Mouse (Mus musculus): Measurements from ENCODE around the gene Ampd3. TPM values are rescaled to one million over a fixed set of nuclear protein-coding genes. Genes with fewer than 3 reads are reported as not detected.

Gene Ampd3
- polyA plus RNA-seq, 1 experiment from 2014 or later = 33.7 TPM

DNA sequence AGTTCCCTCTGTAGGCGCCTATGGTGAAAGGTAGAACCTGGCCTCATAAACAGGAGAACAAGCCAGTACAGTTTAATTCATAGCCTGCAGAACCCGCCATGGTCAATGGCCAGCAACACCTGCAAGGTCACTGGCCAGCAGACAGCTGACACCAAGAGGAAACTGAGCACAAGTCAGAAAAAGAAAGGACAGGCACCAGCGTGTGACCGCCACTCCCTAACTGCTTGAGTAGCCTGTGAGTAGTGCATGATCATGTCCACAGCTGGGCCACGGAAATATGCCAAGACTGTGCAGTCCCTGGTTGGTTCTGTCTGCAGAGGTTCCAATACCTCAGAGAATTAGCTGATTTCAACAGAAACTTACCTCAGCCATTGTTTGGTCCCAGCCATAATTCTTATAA, 26.0 kb upstream of the Ampd3 start:
- Histone ChIP-seq H3K4me1 (peaks cover 3% of the 10 kb centered on the region; the same call in 1 of the 2 replicates), H3K9me3 (replicated peaks) (no peaks in the 10 kb centered on the region), H3K27ac (no peak overlapping the region), H3K27me3 (replicated peaks) (peaks cover 18% of the 10 kb centered on the region; the same call in 1 of the 2 replicates), H3K36me3 (no peaks in the 10 kb centered on the region), H3K4me3 (no peak overlapping the region), H3K4me2 (no peak overlapping the region), H3K9ac (no peak overlapping the region)
- 70% methylated on average over 5 of the region's 5 CpGs for WGBS (ENCODE audit: insufficient replicate concordance)
- ATAC-seq = no peak

GRCm38 (mm10) chr7:110746087-110746562, 21.9 kb upstream of the Ampd3 start:
- no peak for ATAC-seq
- whole genome bisulfite sequencing (ENCODE audit: insufficient replicate concordance) = 65% methylated on average over 5 of the region's 5 CpGs

GRCm38 (mm10) chr7:110746809-110747208, 21.2 kb upstream of the Ampd3 start:
- WGBS (ENCODE audit: insufficient replicate concordance) = 43% methylated on average over 2 of the region's 2 CpGs
- ATAC-seq = no peak
- H3K4me3 ChIP-seq = no peak overlapping the region

More at GRCm38 (mm10) chr7:110746087-110746562, 21.9 kb upstream of the Ampd3 start:
- Histone ChIP-seq H3K27me3 (replicated peaks) (peaks cover 16% of the 10 kb centered on the region; the same call in 1 of the 2 replicates), H3K4me1 (peaks cover 3% of the 10 kb centered on the region; the same call in 1 of the 2 replicates), H3K9ac (no peak overlapping the region), H3K27ac (no peak overlapping the region), H3K4me2 (no peak overlapping the region), H3K9me3 (replicated peaks) (no peaks in the 10 kb centered on the region), H3K4me3 (no peak overlapping the region), H3K36me3 (no peaks in the 10 kb centered on the region)

DNA sequence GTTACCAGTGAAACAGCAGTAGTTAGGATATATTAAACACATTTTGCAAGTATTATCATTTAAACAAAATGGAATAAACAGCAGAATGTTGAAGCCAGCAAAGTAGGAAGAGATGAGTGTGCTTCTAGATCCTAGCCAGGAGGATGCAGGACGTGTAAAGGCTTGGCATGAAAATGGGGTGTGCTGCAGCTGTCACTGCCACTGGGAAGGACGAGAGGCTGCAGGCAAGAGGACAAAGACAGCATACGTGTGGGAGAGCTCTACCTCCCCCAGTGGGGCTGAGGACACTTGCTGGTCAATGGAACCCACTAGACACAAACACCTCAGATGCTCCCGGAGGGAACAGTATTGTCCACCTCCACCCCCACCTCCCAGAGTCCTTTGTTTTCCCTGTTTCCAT, 17.2 kb upstream of the Ampd3 start:
- no peak for ATAC-seq
- Histone ChIP-seq H3K27me3 (replicated peaks) (0 out of 2 replicates have a peak, but pooled peaks cover 3% of the 10 kb centered on the region), H3K9ac (no peak overlapping the region), H3K36me3 (no peaks in the 10 kb centered on the region), H3K4me2 (no peak overlapping the region), H3K27ac (no peak overlapping the region), H3K4me1 (peaks cover 7% of the 10 kb centered on the region; the same call in 1 of the 2 replicates), H3K4me3 (no peak overlapping the region), H3K9me3 (replicated peaks) (no peaks in the 10 kb centered on the region)
- 49% methylated on average over 4 of the region's 4 CpGs for WGBS (ENCODE audit: insufficient replicate concordance)

More at GRCm38 (mm10) chr7:110746809-110747208, 21.2 kb upstream of the Ampd3 start:
- Histone ChIP-seq H3K4me2 (no peak overlapping the region), H3K9me3 (replicated peaks) (no peaks in the 10 kb centered on the region), H3K27me3 (replicated peaks) (peaks cover 11% of the 10 kb centered on the region; the same call in 1 of the 2 replicates), H3K9ac (no peak overlapping the region), H3K36me3 (no peaks in the 10 kb centered on the region), H3K4me1 (peaks cover 3% of the 10 kb centered on the region; the same call in 1 of the 2 replicates), H3K27ac (no peak overlapping the region)

- Histone ChIP-seq H3K27ac (no peak overlapping the region), H3K36me3 (no peaks in the 10 kb centered on the region), H3K4me1 (peaks cover 7% of the 10 kb centered on the region; the same call in 1 of the 2 replicates), H3K4me2 (no peak overlapping the region), H3K9ac (no peak overlapping the region), H3K4me3 (no peak overlapping the region), H3K9me3 (replicated peaks) (no peaks in the 10 kb centered on the region), H3K27me3 (replicated peaks) (0 out of 2 replicates have a peak, but pooled peaks cover 6% of the 10 kb centered on the region)
- ATAC-seq = no peak
- WGBS (ENCODE audit: insufficient replicate concordance) = no CpG with 5 or more reads among the region's 1 CpGs
These were observed 16.4 kb upstream of the Ampd3 start for GRCm38 (mm10) chr7:110751634-110752033.

DNA sequence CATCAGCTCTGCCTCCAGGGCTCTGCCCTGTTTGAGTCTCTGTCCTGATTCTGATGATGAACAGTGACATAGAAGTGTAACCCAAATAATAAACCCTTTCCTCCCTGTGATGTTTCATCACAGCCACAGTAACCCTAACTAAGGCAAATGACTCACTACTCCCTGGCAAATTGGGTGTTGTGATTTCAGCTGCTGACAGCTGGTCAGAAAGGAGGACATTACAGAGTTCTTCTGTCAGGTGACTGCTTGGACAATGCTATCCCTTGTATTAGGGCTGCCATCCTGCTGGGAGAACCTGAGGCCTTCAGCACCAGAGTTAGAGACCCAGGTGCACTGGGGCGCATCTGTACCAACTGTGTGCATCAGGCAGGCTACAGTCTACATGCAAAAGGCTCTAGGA, 14.7 kb upstream of the Ampd3 start:
- no peaks in the 10 kb centered on the region for H3K9me3 ChIP-seq (replicated peaks)
- no peaks in the 10 kb centered on the region for H3K36me3 ChIP-seq
- H3K27ac ChIP-seq = no peak overlapping the region
- no peak overlapping the region for H3K4me2 ChIP-seq
- no peak overlapping the region for H3K9ac ChIP-seq
- no peak for ATAC-seq
- H3K4me3 ChIP-seq = no peak overlapping the region
- 77% methylated on average over 1 of the region's 1 CpGs for WGBS (ENCODE audit: insufficient replicate concordance)
- H3K4me1 ChIP-seq = 0 out of 2 replicates have a peak, but pooled peaks cover 3% of the 10 kb centered on the region
- H3K27me3 ChIP-seq (replicated peaks) = 0 out of 2 replicates have a peak, but pooled peaks cover 6% of the 10 kb centered on the region

DNA sequence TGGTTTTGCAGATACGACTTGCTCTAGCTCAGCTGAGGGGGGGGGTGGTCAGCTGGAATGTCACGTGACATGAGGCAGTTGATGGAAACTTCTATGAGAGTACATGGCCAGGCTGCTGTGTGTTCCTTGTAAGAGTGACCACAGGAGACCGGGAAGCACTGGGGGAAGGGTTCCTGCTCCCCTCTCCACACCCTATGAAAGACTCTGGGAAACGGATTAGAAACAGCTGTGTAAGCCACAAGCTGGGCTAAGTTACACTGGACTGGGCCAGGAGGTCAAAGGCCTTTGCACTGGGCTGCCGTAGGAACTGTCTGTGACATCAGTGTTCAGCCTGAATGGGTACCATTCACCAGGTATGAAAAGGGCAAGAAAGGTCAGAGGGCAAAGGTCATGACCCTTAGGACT, 14.1 kb upstream of the Ampd3 start:
- Histone ChIP-seq H3K9ac (no peak overlapping the region), H3K4me1 (0 out of 2 replicates have a peak, but pooled peaks cover 3% of the 10 kb centered on the region)

DNA sequence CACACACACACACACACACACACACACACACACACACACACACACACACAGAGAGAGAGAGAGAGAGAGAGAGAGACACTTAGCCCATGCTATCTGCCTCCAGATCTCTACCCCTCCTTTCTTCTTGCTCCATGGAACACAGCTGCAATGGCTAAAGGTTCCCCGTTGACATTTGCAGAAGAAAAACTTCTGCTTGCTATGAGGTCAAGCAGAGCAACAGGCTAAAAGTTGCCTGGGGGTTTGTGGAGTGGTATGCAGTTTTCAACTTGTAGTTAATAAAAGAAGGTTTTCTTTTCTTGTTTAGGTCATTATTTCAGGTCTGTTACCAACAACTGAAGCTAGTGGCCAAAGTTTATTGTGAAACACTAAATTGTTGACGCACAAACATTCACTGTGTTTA, 11.6 kb upstream of the Ampd3 start:
- H3K36me3 ChIP-seq = no peaks in the 10 kb centered on the region
- no peak overlapping the region for H3K4me3 ChIP-seq
- 0 out of 2 replicates have a peak, but pooled peaks cover 6% of the 10 kb centered on the region for H3K27me3 ChIP-seq (replicated peaks)
- 45% methylated on average over 2 of the region's 2 CpGs for WGBS (ENCODE audit: insufficient replicate concordance)
- H3K9me3 ChIP-seq (replicated peaks) = no peaks in the 10 kb centered on the region
- no peak overlapping the region for H3K9ac ChIP-seq
- 0 out of 2 replicates have a peak, but pooled peaks cover 3% of the 10 kb centered on the region for H3K4me1 ChIP-seq
- ATAC-seq = no peak
- no peak overlapping the region for H3K4me2 ChIP-seq
- no peak overlapping the region for H3K27ac ChIP-seq

More for the DNA sequence above, 14.1 kb upstream of the Ampd3 start:
- 54% methylated on average over 5 of the region's 5 CpGs for WGBS (ENCODE audit: insufficient replicate concordance)
- H3K27ac ChIP-seq = no peak overlapping the region
- H3K27me3 ChIP-seq (replicated peaks) = 0 out of 2 replicates have a peak, but pooled peaks cover 6% of the 10 kb centered on the region
- no peak for ATAC-seq
- H3K36me3 ChIP-seq = no peaks in the 10 kb centered on the region
- H3K4me3 ChIP-seq = no peak overlapping the region
- H3K9me3 ChIP-seq (replicated peaks) = no peaks in the 10 kb centered on the region
- H3K4me2 ChIP-seq = no peak overlapping the region

- Histone ChIP-seq H3K27ac (no peak overlapping the region), H3K4me3 (no peak overlapping the region), H3K4me2 (no peak overlapping the region), H3K36me3 (no peaks in the 10 kb centered on the region), H3K4me1 (peaks cover under 1% of the 10 kb centered on the region), H3K9ac (no peak overlapping the region), H3K27me3 (replicated peaks) (peaks cover 23% of the 10 kb centered on the region), H3K9me3 (replicated peaks) (no peaks in the 10 kb centered on the region)
- no peak for ATAC-seq
- WGBS (ENCODE audit: insufficient replicate concordance) = 71% methylated on average over 5 of the region's 5 CpGs
These were observed 5.3 kb upstream of the Ampd3 start for GRCm38 (mm10) chr7:110762605-110763180.

- Histone ChIP-seq H3K9me3 (replicated peaks) (no peaks in the 10 kb centered on the region), H3K4me1 (peaks cover 58% of the 10 kb centered on the region), H3K27ac (peak overlapping the region; percentile 49), H3K4me3 (peak overlapping the region; percentile 67), H3K36me3 (no peaks in the 10 kb centered on the region), H3K9ac (peak overlapping the region; percentile 81), H3K27me3 (replicated peaks) (peaks cover 31% of the 10 kb centered on the region), H3K4me2 (peak overlapping the region; percentile 97)
- WGBS (ENCODE audit: insufficient replicate concordance) = 4% methylated on average over 61 of the region's 61 CpGs
- ATAC-seq = peak; percentile 36
These were observed 552 bp downstream of the Ampd3 start for GRCm38 (mm10) chr7:110768451-110769064.

GRCm38 (mm10) chr7:110769094-110769493, 1.1 kb downstream of the Ampd3 start:
- no peak for ATAC-seq
- H3K27ac ChIP-seq = peak overlapping the region; percentile 49
- no peaks in the 10 kb centered on the region for H3K36me3 ChIP-seq
- peak overlapping the region; percentile 67 for H3K4me3 ChIP-seq
- H3K4me2 ChIP-seq = peak overlapping the region; percentile 97
- peak overlapping the region; percentile 81 for H3K9ac ChIP-seq
- no peaks in the 10 kb centered on the region for H3K9me3 ChIP-seq (replicated peaks)
- 15% methylated on average over 4 of the region's 4 CpGs for WGBS (ENCODE audit: insufficient replicate concordance)
- peaks cover 31% of the 10 kb centered on the region for H3K27me3 ChIP-seq (replicated peaks)
- H3K4me1 ChIP-seq = peaks cover 62% of the 10 kb centered on the region

- peak overlapping the region; percentile 10 for H3K4me2 ChIP-seq
- H3K27ac ChIP-seq = peak overlapping the region; percentile 93
- H3K9ac ChIP-seq = 0 out of 2 replicates have a peak overlapping the region, but pooled peaks have one; percentile 17
- peak; percentile 17; the same call in 1 of the 2 replicates for ATAC-seq
- H3K9me3 ChIP-seq (replicated peaks) = no peaks in the 10 kb centered on the region
- peaks cover 31% of the 10 kb centered on the region for H3K27me3 ChIP-seq (replicated peaks)
- H3K4me1 ChIP-seq = peaks cover 81% of the 10 kb centered on the region
- H3K36me3 ChIP-seq = no peaks in the 10 kb centered on the region
- H3K4me3 ChIP-seq = no peak overlapping the region
- WGBS (ENCODE audit: insufficient replicate concordance) = 34% methylated on average over 4 of the region's 4 CpGs
These were observed 2.9 kb downstream of the Ampd3 start for GRCm38 (mm10) chr7:110770949-110771348.
